Mouse (Mus musculus): Measurements from ENCODE around the gene Fcgrt. TPM values are rescaled to one million over a fixed set of nuclear protein-coding genes. Genes with fewer than 3 reads are reported as not detected.

Fcgrt gene
- total and polyA plus RNA-seq, 3 experiments = 0.27 to 1.7 TPM; not detected in 1

GRCm38 (mm10) chr7:45086084-45086483 is 17.6 kb downstream of the Fcgrt start:
- no peaks in the 10 kb centered on the region for H3K27me3 ChIP-seq (ENCODE audit: control insufficient read depth in 1 of 2, insufficient read depth in 2 of 2, low read length in 2 of 2)
- peak; percentile 57 to 79 (median 70) for TF ChIP-seq CTCF (IDR thresholded peaks at IDR 0.05 in 2 of 3, conservative IDR thresholded peaks at IDR 0.05 in 1 of 3; ENCODE audit: control insufficient read depth in 1 of 3, insufficient read depth in 1 of 3, low read depth in 2 of 3, low read length in 3 of 3, poor library complexity in 1 of 3, severe bottlenecking in 1 of 3)
- peak; percentile 18; the same call in 1 of the 2 replicates for TF ChIP-seq SMC3 (IDR thresholded peaks at IDR 0.05; ENCODE audit: low read depth, low read length)
- TF ChIP-seq MYC (IDR thresholded peaks at IDR 0.05; ENCODE audit: low read depth, low read length) = no peak
- peak; percentile 36 for DNase-seq (ENCODE audit: low read depth, low spot score)
- H3K4me1 ChIP-seq (ENCODE audit: control insufficient read depth in 1 of 2, insufficient read depth in 2 of 2, low read length in 2 of 2) = peaks cover 0 to 3% of the 10 kb centered on the region in 2 experiments; a peak in 3 of 4 replicates
- no peaks in the 10 kb centered on the region for H3K79me2 ChIP-seq (ENCODE audit: control insufficient read depth, insufficient read depth, low read length, poor library complexity)
- no peak overlapping the region for H3K27ac ChIP-seq (ENCODE audit: control insufficient read depth, low read depth, low read length)
- no peak overlapping the region for H3K9ac ChIP-seq (ENCODE audit: control insufficient read depth, low read depth, low read length, poor library complexity, severe bottlenecking)
- H3K36me3 ChIP-seq (ENCODE audit: control insufficient read depth in 1 of 2, insufficient read depth in 2 of 2, low read length in 2 of 2) = peaks cover 0 to 9% of the 10 kb centered on the region in 2 experiments; a peak in 1 of 4 replicates
- H3K4me3 ChIP-seq (ENCODE audit: control insufficient read depth in 1 of 2, insufficient read depth in 1 of 2, low read depth in 2 of 2, low read length in 2 of 2) = no peak overlapping the region
- no peaks in the 10 kb centered on the region for H3K9me3 ChIP-seq (replicated peaks; ENCODE audit: insufficient read depth, low read length)

- no peaks in the 10 kb centered on the region for H3K27me3 ChIP-seq (ENCODE audit: control insufficient read depth in 1 of 2, insufficient read depth in 2 of 2, low read length in 2 of 2)
- H3K4me1 ChIP-seq (ENCODE audit: control insufficient read depth in 1 of 2, insufficient read depth in 2 of 2, low read length in 2 of 2) = peaks cover 0 to 4% of the 10 kb centered on the region in 2 experiments; a peak in 1 of 4 replicates
- peaks cover 0 to 2% of the 10 kb centered on the region in 2 experiments; a peak in 1 of 4 replicates for H3K36me3 ChIP-seq (ENCODE audit: control insufficient read depth in 1 of 2, insufficient read depth in 2 of 2, low read length in 2 of 2)
- no peaks in the 10 kb centered on the region for H3K9me3 ChIP-seq (replicated peaks; ENCODE audit: insufficient read depth, low read length)
- no peak overlapping the region for H3K27ac ChIP-seq (ENCODE audit: control insufficient read depth, low read depth, low read length)
- H3K9ac ChIP-seq (ENCODE audit: control insufficient read depth, low read depth, low read length, poor library complexity, severe bottlenecking) = no peak overlapping the region
- no peaks in the 10 kb centered on the region for H3K79me2 ChIP-seq (ENCODE audit: control insufficient read depth, insufficient read depth, low read length, poor library complexity)
- H3K4me3 ChIP-seq (ENCODE audit: control insufficient read depth in 1 of 2, insufficient read depth in 1 of 2, low read depth in 2 of 2, low read length in 2 of 2) = no peak overlapping the region
- no peak for TF ChIP-seq RCOR1 (IDR thresholded peaks at IDR 0.05; ENCODE audit: low read depth, low read length)
- TF ChIP-seq E2F4 (IDR thresholded peaks at IDR 0.05; ENCODE audit: borderline replicate concordance, low read depth, low read length) = no peak
- TF ChIP-seq POLR2AphosphoS2 (IDR thresholded peaks at IDR 0.05; ENCODE audit: low read length) = no peak
- no peak for TF ChIP-seq CHD1 (IDR thresholded peaks at IDR 0.05; ENCODE audit: low read depth, low read length)
- no peak for TF ChIP-seq ZMIZ1 (IDR thresholded peaks at IDR 0.05; ENCODE audit: low read depth, low read length)
- no peak for TF ChIP-seq EP300 (IDR thresholded peaks at IDR 0.05; ENCODE audit: low read depth in 1 of 2, low read length in 2 of 2)
- no peak for TF ChIP-seq POLR2AphosphoS5 (IDR thresholded peaks at IDR 0.05; ENCODE audit: borderline replicate concordance, low read depth, low read length)
- no peak for TF ChIP-seq UBTF (IDR thresholded peaks at IDR 0.05; ENCODE audit: borderline replicate concordance, insufficient read depth, low read depth, low read length)
- TF ChIP-seq CHD2 (IDR thresholded peaks at IDR 0.05; ENCODE audit: low read length) = no peak
- no peak for TF ChIP-seq ZC3H11A (IDR thresholded peaks at IDR 0.05; ENCODE audit: low read depth, low read length)
- no peak for TF ChIP-seq USF1 (IDR thresholded peaks at IDR 0.05; ENCODE audit: low read depth, low read length)
- TF ChIP-seq NRF1 (IDR thresholded peaks at IDR 0.05; ENCODE audit: insufficient read depth, low read depth, low read length, poor library complexity, severe bottlenecking) = no peak
- no peak for TF ChIP-seq KAT2A (conservative IDR thresholded peaks at IDR 0.05; ENCODE audit: low read depth, low read length)
- no peak for TF ChIP-seq ZNF384 (IDR thresholded peaks at IDR 0.05; ENCODE audit: low read depth, low read length)
- no peak for TF ChIP-seq TAL1 (IDR thresholded peaks at IDR 0.05; ENCODE audit: low read length)
- no peak for TF ChIP-seq USF2 (IDR thresholded peaks at IDR 0.05; ENCODE audit: borderline replicate concordance in 1 of 2, insufficient read depth in 1 of 2, low read depth in 1 of 2, low read length in 2 of 2)
- no peak for TF ChIP-seq SIN3A (IDR thresholded peaks at IDR 0.05; ENCODE audit: low read length)
- no peak for TF ChIP-seq ZKSCAN1 (IDR thresholded peaks at IDR 0.05; ENCODE audit: low read depth, low read length)
- TF ChIP-seq MYC (IDR thresholded peaks at IDR 0.05; ENCODE audit: low read depth, low read length) = no peak
- no peak for DNase-seq (ENCODE audit: low read depth, low spot score)
These were observed 20.3 kb downstream of the Fcgrt start for GRCm38 (mm10) chr7:45083300-45083890.
